Mouse (Mus musculus) 3134 (cell line): Measurements from ENCODE around the gene Olfr1234.

Experiments
- DNase-seq: peaks from one replicate; pipeline ENCODE4 v3.0.0-alpha.2; 2011; ENCODE audit warnings: low spot score; ENCODE audit not compliant: insufficient read length; ENCODE audit errors: extremely low read depth

Gene Olfr1234

GRCm38 (mm10) chr2:89364765-89365164 is at the start of gene Olfr1234:
Olfr1234 (minus strand) TSS chr2:89364865.
- DNase-seq: no peak

- DNase-seq: no peak
Observed at GRCm38 (mm10) chr2:89409576-89409975, 44.9 kb upstream of the Olfr1234 start, which contains the start of gene Olfr1238. Olfr1238 (minus strand) TSS chr2:89409676.

GRCm38 (mm10) chr2:89400882-89401281 is 36.2 kb upstream of the Olfr1234 start:
- DNase-seq: no peak

GRCm38 (mm10) chr2:89342298-89342697 is 22.4 kb downstream of the Olfr1234 start, which contains the start of gene Olfr1233:
Olfr1233 (minus strand) TSS chr2:89342398.
- no peak for DNase-seq

- DNase-seq: no peak
Observed at GRCm38 (mm10) chr2:89329575-89329974, 35.1 kb downstream of the Olfr1234 start, which contains the start of gene Olfr1232. Olfr1232 (minus strand) TSS chr2:89329675.
